26 mouse cellular contexts compared by ENCODE assay signal in genomic region chr13:58902313-58902712, GRCm38 (mm10).
A peak's percentile ranks its signal among the peaks of the same experiment; 100 is the strongest.
DNase-seq lines count a peak whose midpoint lies in the region; ATAC-seq lines count a peak whose summit lies in the region.
"Had no signal": no experiment of that assay in that cellular context is flagged by ENCODE, and none has a peak within 500 bp of the region (broad histone marks: within the 10 kb centered on the region; RNA-seq: fewer than 3 reads in every experiment).

No protein-coding gene starts in this region.

- no peak overlapping the region for H3K9ac ChIP-seq in forebrain, embryonic 11.5 days (ENCODE audit: low read length)
- no peak overlapping the region for H3K9ac ChIP-seq in neural tube, embryonic 15.5 days (replicated peaks)
- H3K9ac ChIP-seq: embryonic facial prominence, embryonic 15.5 days; heart, embryonic 15.5 days; limb, embryonic 15.5 days; liver, embryonic 14.5 days; lung, embryonic 14.5 days; midbrain, embryonic 13.5 days; neural tube, embryonic 13.5 days had no signal

- H3K27ac ChIP-seq in forebrain, embryonic 10.5 days: 0 out of 2 replicates have a peak overlapping the region, but pooled peaks have one; percentile 6
- no peak overlapping the region for H3K27ac ChIP-seq in forebrain, embryonic 11.5 days (ENCODE audit: low read depth, low read length)
- peak overlapping the region; percentile 30; the same call in 1 of the 2 replicates for H3K27ac ChIP-seq in neural tube, embryonic 15.5 days (replicated peaks)
- H3K27ac ChIP-seq: embryonic facial prominence, embryonic 15.5 days; heart, embryonic 15.5 days; left cerebral cortex, adult 2 months; limb, embryonic 15.5 days; liver, embryonic 14.5 days; midbrain, embryonic 13.5 days had no signal

- no peak overlapping the region for H3K4me3 ChIP-seq in forebrain, embryonic 10.5 days
- H3K4me3 ChIP-seq in forebrain, embryonic 11.5 days (ENCODE audit: low read depth, low read length): no peak overlapping the region
- H3K4me3 ChIP-seq in neural tube, embryonic 15.5 days (replicated peaks): no peak overlapping the region
- H3K4me3 ChIP-seq: embryonic facial prominence, embryonic 15.5 days; heart, embryonic 15.5 days; left cerebral cortex, adult 2 months; limb, embryonic 15.5 days; midbrain, embryonic 13.5 days; neural tube, embryonic 13.5 days had no signal

- H3K36me3 ChIP-seq in forebrain, embryonic 10.5 days (replicated peaks): peaks cover 5% of the 10 kb centered on the region
- no peaks in the 10 kb centered on the region for H3K36me3 ChIP-seq in forebrain, embryonic 11.5 days (ENCODE audit: control insufficient read depth, insufficient read depth, low read length)
- H3K36me3 ChIP-seq in neural tube, embryonic 15.5 days: peaks cover 5% of the 10 kb centered on the region; the same call in 1 of the 2 replicates
- H3K36me3 ChIP-seq: embryonic facial prominence, embryonic 15.5 days; heart, embryonic 15.5 days; limb, embryonic 15.5 days had no signal

- H3K4me2 ChIP-seq in forebrain, embryonic 11.5 days (ENCODE audit: low read depth, low read length, severe bottlenecking): no peak overlapping the region
- no peak overlapping the region for H3K4me2 ChIP-seq in neural tube, embryonic 15.5 days
- H3K4me2 ChIP-seq: embryonic facial prominence, embryonic 15.5 days; heart, embryonic 15.5 days; limb, embryonic 15.5 days; lung, embryonic 14.5 days; midbrain, embryonic 13.5 days; neural tube, embryonic 13.5 days had no signal

- no peak for DNase-seq in forebrain, embryonic 10.5 days (ENCODE audit: extremely low spot score, low spot score)
- no peak for DNase-seq in forebrain, embryonic 11.5 days (ENCODE audit: low spot score)
- no peak for DNase-seq in neural tube, embryonic 10.5 days (ENCODE audit: extremely low spot score, low spot score)
- peak; percentile 35 to 60 for DNase-seq in cerebellum, postnatal 14 days
- DNase-seq in right cerebral cortex, postnatal 14 days: no peak
- DNase-seq: adrenal gland, postnatal 25 days; gastrocnemius, postnatal 36 days; heart, postnatal 36 days; kidney, adult 18-20 months; kidney, postnatal 4 days; layer of hippocampus, adult 9-11 months; left cerebral cortex, postnatal 4 days; lung, embryonic 14.5 days; right cerebral cortex, adult 18-20 months; thymus, adult 2 months; thymus, postnatal 4 days had no signal

- peaks cover 37% of the 10 kb centered on the region for H3K4me1 ChIP-seq in forebrain, embryonic 10.5 days
- peaks cover 11% of the 10 kb centered on the region for H3K4me1 ChIP-seq in forebrain, embryonic 11.5 days (replicated peaks; ENCODE audit: control insufficient read depth, insufficient read depth, low read length)
- H3K4me1 ChIP-seq in neural tube, embryonic 15.5 days: peaks cover 55% of the 10 kb centered on the region
- H3K4me1 ChIP-seq: embryonic facial prominence, embryonic 15.5 days; heart, embryonic 15.5 days had no signal

- 86% methylated on average over 8 of the region's 8 CpGs for WGBS in forebrain, embryonic 10.5 days
- 85% methylated on average over 8 of the region's 8 CpGs for WGBS in forebrain, embryonic 11.5 days
- 63% methylated on average over 8 of the region's 8 CpGs for WGBS in neural tube, embryonic 15.5 days

- no peaks in the 10 kb centered on the region for H3K27me3 ChIP-seq in forebrain, embryonic 10.5 days (ENCODE audit: poor library complexity, severe bottlenecking)
- no peaks in the 10 kb centered on the region for H3K27me3 ChIP-seq in forebrain, embryonic 11.5 days (ENCODE audit: control insufficient read depth, insufficient read depth, low read length)
- no peaks in the 10 kb centered on the region for H3K27me3 ChIP-seq in neural tube, embryonic 15.5 days (replicated peaks)
- H3K27me3 ChIP-seq: embryonic facial prominence, embryonic 15.5 days; heart, embryonic 15.5 days; limb, embryonic 15.5 days; midbrain, embryonic 13.5 days; neural tube, embryonic 13.5 days had no signal

- peaks cover 7% of the 10 kb centered on the region; the same call in 1 of the 2 replicates for H3K9me3 ChIP-seq in forebrain, embryonic 10.5 days
- H3K9me3 ChIP-seq in forebrain, embryonic 11.5 days (ENCODE audit: control insufficient read depth, low read length): no peaks in the 10 kb centered on the region
- no peaks in the 10 kb centered on the region for H3K9me3 ChIP-seq in neural tube, embryonic 15.5 days (replicated peaks)
- H3K9me3 ChIP-seq: embryonic facial prominence, embryonic 15.5 days; heart, embryonic 15.5 days; limb, embryonic 15.5 days; midbrain, embryonic 13.5 days; neural tube, embryonic 13.5 days had no signal

- ATAC-seq in forebrain, embryonic 11.5 days (replicated peaks; ENCODE audit: low FRiP score): no peak
- no peak for ATAC-seq in neural tube, embryonic 15.5 days (ENCODE audit: low FRiP score)
- no peak for ATAC-seq in CD4-positive, CD25-positive, alpha-beta regulatory T cell, adult 4 months
- ATAC-seq: inflammation-experienced regulatory T-cells, adult 6 months; midbrain, embryonic 13.5 days had no signal

Comparison
In these comparisons a context has a peak if more than half of its experiments do, and no peak if none do; other contexts are left out.
1. DNase-seq: peak in cerebellum, postnatal 14 days (2 of 2); none in forebrain, embryonic 10.5 days (single experiment), forebrain, embryonic 11.5 days (single experiment), neural tube, embryonic 10.5 days (single experiment) and right cerebral cortex, postnatal 14 days (single experiment).